Mouse (Mus musculus) layer of hippocampus, postnatal 10 days (tissue): Measurements from ENCODE around the gene Agt. TPM values are rescaled to one million over a fixed set of nuclear protein-coding genes. Genes with fewer than 3 reads are reported as not detected.
A peak's percentile ranks its signal among the peaks of the same experiment; 100 is the strongest.

Experiments used
- DNase-seq, 2 experiments: peaks; one replicate each; pipeline ENCODE4 v3.0.0; 2021; ENCODE audit warnings: low spot score in 2 of 2
- long read RNA-seq: library from polyadenylated mRNA; stranded (forward); transcript quantifications from one replicate; pipeline ENCODE4 v2.0.0, GENCODE M21; 2023
- total RNA-seq, 2 experiments: library from RNA; stranded (reverse); gene quantifications; 2 replicates each; pipeline ENCODE4 v1.2.3; 2021

Gene Agt
- total RNA-seq = 10 to 100 TPM; 31.6 to 42.5 TPM
- long read RNA-seq, transcript Agt-201 (5 exons, 1,891 nt) = major isoform, 23 of 35 reads
- long read RNA-seq, partial matches to known transcripts = 10 of 35 reads
- long read RNA-seq, other reads (novel, unspliced or antisense) = 2 of 35 reads

- DNase-seq = peak; percentile 52
Measured at GRCm38 (mm10) chr8:124569593-124569992, at the start of gene Agt. Gene Agt (minus strand): TSS chr8:124569706.

GRCm38 (mm10) chr8:124618252-124618651, 48.7 kb upstream of the Agt start:
- DNase-seq = no peak

GRCm38 (mm10) chr8:124617266-124617869, 47.9 kb upstream of the Agt start:
- DNase-seq = peak; percentile 88 to 92

GRCm38 (mm10) chr8:124614325-124614724, 44.8 kb upstream of the Agt start:
- no peak for DNase-seq

- DNase-seq = peak in 1 of 2 experiments; percentile 45
Measured at GRCm38 (mm10) chr8:124608972-124609353, 39.5 kb upstream of the Agt start.

- DNase-seq = peak; percentile 62 to 65
Measured at GRCm38 (mm10) chr8:124608239-124608971, 38.9 kb upstream of the Agt start.

- DNase-seq = no peak
Measured at GRCm38 (mm10) chr8:124604066-124604465, 34.6 kb upstream of the Agt start.

GRCm38 (mm10) chr8:124589393-124589792, 19.9 kb upstream of the Agt start:
- no peak for DNase-seq

GRCm38 (mm10) chr8:124586556-124586955, 17.1 kb upstream of the Agt start:
- DNase-seq = no peak

- peak in 1 of 2 experiments; percentile 28 for DNase-seq
Measured at GRCm38 (mm10) chr8:124585718-124586425, 16.4 kb upstream of the Agt start.

- DNase-seq = no peak
Measured at GRCm38 (mm10) chr8:124576751-124577150, 7.2 kb upstream of the Agt start.

GRCm38 (mm10) chr8:124575811-124576210, 6.3 kb upstream of the Agt start, which contains the start of gene Capn9:
Gene Capn9 (plus strand): TSS chr8:124576111.
- DNase-seq = no peak

- DNase-seq = peak; percentile 95 to 96
Measured at GRCm38 (mm10) chr8:124573552-124574340, 4.2 kb upstream of the Agt start.

GRCm38 (mm10) chr8:124572430-124572775, 2.9 kb upstream of the Agt start:
- no peak for DNase-seq

GRCm38 (mm10) chr8:124571732-124572429, 2.4 kb upstream of the Agt start:
- no peak for DNase-seq

- DNase-seq = peak; percentile 51 to 52
Measured at GRCm38 (mm10) chr8:124569100-124569499, 406 bp downstream of the Agt start.

- DNase-seq = no peak
Measured at GRCm38 (mm10) chr8:124567584-124567983, 1.9 kb downstream of the Agt start.

GRCm38 (mm10) chr8:124567126-124567525, 2.4 kb downstream of the Agt start:
- DNase-seq = no peak

GRCm38 (mm10) chr8:124557476-124557875, 12.0 kb downstream of the Agt start:
- DNase-seq = no peak

GRCm38 (mm10) chr8:124556658-124557057, 12.8 kb downstream of the Agt start:
- peak; percentile 72 to 79 for DNase-seq
